Mouse (Mus musculus) ovary, postnatal 14 days (tissue): Measurements from ENCODE around the gene Ebf3.

Experiments used
- DNase-seq: peaks from one replicate; pipeline ENCODE4 v3.0.0; 2022; ENCODE audit warnings: low spot score

Ebf3 gene

GRCm38 (mm10) chr7:137289290-137289957 is 24.8 kb downstream of the Ebf3 start:
- DNase-seq = no peak

GRCm38 (mm10) chr7:137278171-137278570 is 36.1 kb downstream of the Ebf3 start:
- no peak for DNase-seq

- no peak for DNase-seq
Measured at GRCm38 (mm10) chr7:137277713-137278112, 36.5 kb downstream of the Ebf3 start.

- DNase-seq = no peak
Measured at GRCm38 (mm10) chr7:137272252-137272651, 42.0 kb downstream of the Ebf3 start.

- no peak for DNase-seq
Measured at GRCm38 (mm10) chr7:137268452-137269155, 45.6 kb downstream of the Ebf3 start.

- DNase-seq = no peak
Measured at GRCm38 (mm10) chr7:137267441-137267840, 46.8 kb downstream of the Ebf3 start.

- DNase-seq = no peak
Measured at GRCm38 (mm10) chr7:137266575-137266974, 47.7 kb downstream of the Ebf3 start.

GRCm38 (mm10) chr7:137262330-137262729 is 51.9 kb downstream of the Ebf3 start:
- DNase-seq = no peak

- peak; percentile 31 for DNase-seq
Measured at GRCm38 (mm10) chr7:137246213-137246872, 67.9 kb downstream of the Ebf3 start.

GRCm38 (mm10) chr7:137244839-137245238 is 69.4 kb downstream of the Ebf3 start:
- DNase-seq = no peak

GRCm38 (mm10) chr7:137240481-137240880 is 73.8 kb downstream of the Ebf3 start:
- no peak for DNase-seq

- no peak for DNase-seq
Measured at GRCm38 (mm10) chr7:137239542-137240133, 74.6 kb downstream of the Ebf3 start.

GRCm38 (mm10) chr7:137237419-137237818 is 76.8 kb downstream of the Ebf3 start:
- no peak for DNase-seq

- DNase-seq = no peak
Measured at GRCm38 (mm10) chr7:137223823-137224222, 90.4 kb downstream of the Ebf3 start.

GRCm38 (mm10) chr7:137222831-137223505 is 91.3 kb downstream of the Ebf3 start:
- DNase-seq = no peak

GRCm38 (mm10) chr7:137221599-137221998 is 92.6 kb downstream of the Ebf3 start:
- peak; percentile 28 for DNase-seq

- no peak for DNase-seq
Measured at GRCm38 (mm10) chr7:137220436-137220835, 93.8 kb downstream of the Ebf3 start.

GRCm38 (mm10) chr7:137218706-137219105 is 95.5 kb downstream of the Ebf3 start:
- DNase-seq = no peak

- no peak for DNase-seq
Measured at GRCm38 (mm10) chr7:137213444-137213843, 100.8 kb downstream of the Ebf3 start.

- no peak for DNase-seq
Measured at GRCm38 (mm10) chr7:137211332-137211731, 102.9 kb downstream of the Ebf3 start.

GRCm38 (mm10) chr7:137209688-137210345 is 104.4 kb downstream of the Ebf3 start:
- DNase-seq = no peak

GRCm38 (mm10) chr7:137208556-137208955 is 105.7 kb downstream of the Ebf3 start:
- DNase-seq = no peak
